Mouse (Mus musculus): ENCODE measurements around the gene Olfr1373.

GRCm38 (mm10) chr11:52117156-52117555 lies 28.2 kb downstream of the Olfr1373 start:
- TF ChIP-seq POLR2A (IDR thresholded peaks at IDR 0.05; ENCODE audit: insufficient read depth, low read depth, low read length) (no peak), CTCF (IDR thresholded peaks at IDR 0.05; ENCODE audit: insufficient read depth, low read depth, low read length) (no peak)

Data from olfactory bulb, adult 2 months (tissue).